Mouse (Mus musculus): ENCODE data around the gene 4933428G20Rik. TPM values are rescaled to one million over a fixed set of nuclear protein-coding genes. Genes with fewer than 3 reads are reported as not detected.
A peak's percentile ranks its signal among the peaks of the same experiment; 100 is the strongest.

4933428G20Rik gene
- polyA plus RNA-seq, 1 experiment = 0.24 TPM

GRCm38 (mm10) chr11:97533653-97534052 lies 33.5 kb upstream of the 4933428G20Rik start:
- DNase-seq (ENCODE audit: extremely low spot score in 1 of 2, low spot score in 1 of 2) = no peak

GRCm38 (mm10) chr11:97532950-97533582 lies 32.9 kb upstream of the 4933428G20Rik start:
- DNase-seq (ENCODE audit: extremely low spot score in 1 of 2, low spot score in 1 of 2) = no peak

GRCm38 (mm10) chr11:97532354-97532753 lies 32.2 kb upstream of the 4933428G20Rik start:
- no peak for DNase-seq (ENCODE audit: extremely low spot score in 1 of 2, low spot score in 1 of 2)

- DNase-seq (ENCODE audit: extremely low spot score in 1 of 2, low spot score in 1 of 2) = peak; percentile 70 to 93
These were observed 31.5 kb upstream of the 4933428G20Rik start for GRCm38 (mm10) chr11:97531381-97532260.

- no peak for DNase-seq (ENCODE audit: extremely low spot score in 1 of 2, low spot score in 1 of 2)
These were observed 30.8 kb upstream of the 4933428G20Rik start for GRCm38 (mm10) chr11:97530961-97531360.

GRCm38 (mm10) chr11:97530069-97530468 lies 29.9 kb upstream of the 4933428G20Rik start:
- DNase-seq (ENCODE audit: extremely low spot score in 1 of 2, low spot score in 1 of 2) = no peak

GRCm38 (mm10) chr11:97528282-97528808 lies 28.2 kb upstream of the 4933428G20Rik start:
- DNase-seq (ENCODE audit: extremely low spot score in 1 of 2, low spot score in 1 of 2) = no peak

- DNase-seq (ENCODE audit: extremely low spot score in 1 of 2, low spot score in 1 of 2) = no peak
These were observed 25.2 kb upstream of the 4933428G20Rik start for GRCm38 (mm10) chr11:97525313-97525712.

- no peak for DNase-seq (ENCODE audit: extremely low spot score in 1 of 2, low spot score in 1 of 2)
These were observed 24.2 kb upstream of the 4933428G20Rik start for GRCm38 (mm10) chr11:97524306-97524705.

- DNase-seq (ENCODE audit: extremely low spot score in 1 of 2, low spot score in 1 of 2) = no peak
These were observed 23.7 kb upstream of the 4933428G20Rik start for GRCm38 (mm10) chr11:97523827-97524261.

- DNase-seq (ENCODE audit: extremely low spot score in 1 of 2, low spot score in 1 of 2) = no peak
These were observed 23.0 kb upstream of the 4933428G20Rik start for GRCm38 (mm10) chr11:97523107-97523506.

GRCm38 (mm10) chr11:97521741-97522474 lies 21.8 kb upstream of the 4933428G20Rik start:
- DNase-seq (ENCODE audit: extremely low spot score in 1 of 2, low spot score in 1 of 2) = no peak

- DNase-seq (ENCODE audit: extremely low spot score in 1 of 2, low spot score in 1 of 2) = no peak
These were observed 20.4 kb upstream of the 4933428G20Rik start for GRCm38 (mm10) chr11:97520541-97520940.

- DNase-seq (ENCODE audit: extremely low spot score in 1 of 2, low spot score in 1 of 2) = no peak
These were observed 12.9 kb upstream of the 4933428G20Rik start for GRCm38 (mm10) chr11:97513066-97513465.

- DNase-seq (ENCODE audit: extremely low spot score in 1 of 2, low spot score in 1 of 2) = no peak
These were observed 12.4 kb upstream of the 4933428G20Rik start for GRCm38 (mm10) chr11:97512511-97512910.

GRCm38 (mm10) chr11:97511661-97512369 lies 11.7 kb upstream of the 4933428G20Rik start:
- no peak for DNase-seq (ENCODE audit: extremely low spot score in 1 of 2, low spot score in 1 of 2)

GRCm38 (mm10) chr11:97510966-97511660 lies 11.0 kb upstream of the 4933428G20Rik start:
- DNase-seq (ENCODE audit: extremely low spot score in 1 of 2, low spot score in 1 of 2) = peak in 1 of 2 experiments; percentile 75

GRCm38 (mm10) chr11:97509715-97510485 lies 9.8 kb upstream of the 4933428G20Rik start:
- DNase-seq (ENCODE audit: extremely low spot score in 1 of 2, low spot score in 1 of 2) = no peak

- DNase-seq (ENCODE audit: extremely low spot score in 1 of 2, low spot score in 1 of 2) = no peak
These were observed 8.9 kb upstream of the 4933428G20Rik start for GRCm38 (mm10) chr11:97509058-97509457.

Data from frontal cortex, adult 2 months (tissue).